Comparison of ENCODE assay signal across 8 mouse cellular contexts in genomic region chr9:13826832-13827405, GRCm38 (mm10). TPM values are rescaled to one million over a fixed set of nuclear protein-coding genes. Genes with fewer than 3 reads are reported as not detected.
A peak's percentile ranks its signal among the peaks of the same experiment; 100 is the strongest.
DNase-seq lines count a peak whose midpoint lies in the region; ATAC-seq and TF ChIP-seq lines count a peak whose summit lies in the region.

Gene Cep57, minus strand, starts transcription at chr9:13827107.

- H3K4me3 ChIP-seq in ES-Bruce4 (ENCODE audit: low read depth, low read length) = peak within 1 kb of the TSS; percentile 99
- peak within 1 kb of the TSS; percentile 83 for H3K4me3 ChIP-seq in forebrain, embryonic 13.5 days
- peak within 1 kb of the TSS; percentile 72 for H3K4me3 ChIP-seq in liver, postnatal 0 days (ENCODE audit: low read depth, low read length)
- H3K4me3 ChIP-seq in neural tube, embryonic 14.5 days (ENCODE audit: low read depth, low read length) = peak within 1 kb of the TSS; percentile 55

- H3K9me3 ChIP-seq in ES-Bruce4 (replicated peaks; ENCODE audit: control insufficient read depth, insufficient read depth, low read length, poor library complexity, severe bottlenecking) = no peaks in the 10 kb centered on the region
- no peaks in the 10 kb centered on the region for H3K9me3 ChIP-seq in forebrain, embryonic 13.5 days (replicated peaks)
- no peaks in the 10 kb centered on the region for H3K9me3 ChIP-seq in liver, postnatal 0 days (ENCODE audit: low read length)
- H3K9me3 ChIP-seq in neural tube, embryonic 14.5 days (ENCODE audit: control insufficient read depth, low read length) = no peaks in the 10 kb centered on the region

- peak; percentile 96 to 97 for DNase-seq in heart, postnatal 10 days
- DNase-seq in large intestine, adult 2 months (ENCODE audit: low read depth, low spot score) = peak; percentile 99
- peak; percentile 95 for DNase-seq in liver, postnatal 0 days
- DNase-seq in testis, postnatal 10 days (ENCODE audit: low spot score) = peak; percentile 91

- ATAC-seq in cerebellum, adult (ENCODE audit: insufficient number of reproducible peaks, low FRiP score, low TSS enrichment) = peak; percentile 87
- peak; percentile 93 for ATAC-seq in forebrain, embryonic 13.5 days
- ATAC-seq in liver, postnatal 0 days = peak; percentile 85
- ATAC-seq in neural tube, embryonic 14.5 days (ENCODE audit: low read depth) = peak; percentile 94

- peaks cover 28% of the 10 kb centered on the region for H3K36me3 ChIP-seq in ES-Bruce4 (ENCODE audit: control insufficient read depth, insufficient read depth, low read length, poor library complexity, severe bottlenecking)
- peaks cover 23% of the 10 kb centered on the region; the same call in 1 of the 2 replicates for H3K36me3 ChIP-seq in forebrain, embryonic 13.5 days (ENCODE audit: poor library complexity, severe bottlenecking)
- H3K36me3 ChIP-seq in liver, postnatal 0 days (replicated peaks; ENCODE audit: insufficient read depth, low read length) = peaks cover 17% of the 10 kb centered on the region
- peaks cover 13% of the 10 kb centered on the region for H3K36me3 ChIP-seq in neural tube, embryonic 14.5 days (ENCODE audit: control insufficient read depth, insufficient read depth, low read length)

- H3K27me3 ChIP-seq in ES-Bruce4 (ENCODE audit: control insufficient read depth, insufficient read depth, low read length, poor library complexity, severe bottlenecking) = no peaks in the 10 kb centered on the region
- H3K27me3 ChIP-seq in forebrain, embryonic 13.5 days = no peaks in the 10 kb centered on the region
- H3K27me3 ChIP-seq in liver, postnatal 0 days (ENCODE audit: insufficient read depth, low read length) = no peaks in the 10 kb centered on the region
- no peaks in the 10 kb centered on the region for H3K27me3 ChIP-seq in neural tube, embryonic 14.5 days (ENCODE audit: control insufficient read depth, insufficient read depth, low read length)

- peak; percentile 62 for TF ChIP-seq POLR2A in ES-Bruce4 (IDR thresholded peaks at IDR 0.05; ENCODE audit: insufficient read depth, low read length)

- TF ChIP-seq CTCF in ES-Bruce4 (IDR thresholded peaks at IDR 0.05; ENCODE audit: low read depth, low read length) = no peak
- no peak for TF ChIP-seq CTCF in liver, postnatal 0 days (IDR thresholded peaks at IDR 0.05; ENCODE audit: low read depth)

- TF ChIP-seq EP300 in ES-Bruce4 (IDR thresholded peaks at IDR 0.05; ENCODE audit: insufficient read depth, low read depth, low read length) = no peak
- no peak for TF ChIP-seq EP300 in liver, postnatal 0 days (IDR thresholded peaks at IDR 0.05; ENCODE audit: low read depth)

- no peaks in the 10 kb centered on the region for H3K4me1 ChIP-seq in ES-Bruce4 (ENCODE audit: control insufficient read depth, insufficient read depth, low read length)
- peaks cover 39% of the 10 kb centered on the region for H3K4me1 ChIP-seq in forebrain, embryonic 13.5 days
- H3K4me1 ChIP-seq in liver, postnatal 0 days (ENCODE audit: insufficient read depth) = peaks cover 21% of the 10 kb centered on the region
- H3K4me1 ChIP-seq in neural tube, embryonic 14.5 days (ENCODE audit: control insufficient read depth, insufficient read depth, low read length) = peaks cover 22% of the 10 kb centered on the region

- H3K4me2 ChIP-seq in forebrain, embryonic 13.5 days = peak within 1 kb of the TSS; percentile 87
- peak within 1 kb of the TSS; percentile 88 for H3K4me2 ChIP-seq in liver, postnatal 0 days (ENCODE audit: low read depth, low read length)
- peak within 1 kb of the TSS; percentile 85 for H3K4me2 ChIP-seq in neural tube, embryonic 14.5 days (ENCODE audit: low read depth, low read length)

- H3K27ac ChIP-seq in ES-Bruce4 (ENCODE audit: insufficient read depth, low read length) = peak within 1 kb of the TSS; percentile 85
- peak within 1 kb of the TSS; percentile 99 for H3K27ac ChIP-seq in forebrain, embryonic 13.5 days
- H3K27ac ChIP-seq in liver, postnatal 0 days (ENCODE audit: low read depth) = peak within 1 kb of the TSS; percentile 99
- peak within 1 kb of the TSS; percentile 99 for H3K27ac ChIP-seq in neural tube, embryonic 14.5 days (ENCODE audit: low read depth, low read length)

- peak within 1 kb of the TSS; percentile 94 for H3K9ac ChIP-seq in ES-Bruce4 (ENCODE audit: low read depth, poor library complexity, severe bottlenecking)
- H3K9ac ChIP-seq in forebrain, embryonic 13.5 days = peak within 1 kb of the TSS; percentile 95
- peak within 1 kb of the TSS; percentile 93 for H3K9ac ChIP-seq in liver, postnatal 0 days (replicated peaks)
- peak within 1 kb of the TSS; percentile 86 for H3K9ac ChIP-seq in neural tube, embryonic 14.5 days (replicated peaks; ENCODE audit: low read depth, low read length)

- intact Hi-C loops in heart, postnatal 10 days (cut with DNase I) = loop anchor here (5.0 kb wide), 2 partner anchors 530 to 595 kb away; partner anchors contain the start of gene Maml2

- WGBS in forebrain, embryonic 13.5 days = 0% methylated on average over 35 of the region's 44 CpGs
- under 1% methylated on average over 44 of the region's 44 CpGs for WGBS in large intestine, adult 2 months
- WGBS in liver, postnatal 0 days (ENCODE audit: insufficient replicate concordance) = under 1% methylated on average over 44 of the region's 44 CpGs
- WGBS in neural tube, embryonic 14.5 days = under 1% methylated on average over 44 of the region's 44 CpGs

RNA-seq across cellular contexts. Expression of gene Cep57, which starts in this region (rescaled TPM):
- polyA plus RNA-seq in ES-Bruce4 (2011; ENCODE audit: insufficient read depth, insufficient read length, low read depth, missing spikeins) = 92.8 and 101 TPM in 2 replicates
- polyA plus RNA-seq in forebrain, embryonic 13.5 days (2015; fragmentation: Nextera tagmentation; extraction: Ambion mirVana) = 67.7 and 69.6 TPM in 2 replicates
- total RNA-seq in heart, postnatal 10 days (2021) = 10 to 100 TPM; 15.3 to 17.1 TPM
- 7.9 and 8.7 TPM in 2 replicates for polyA plus RNA-seq in large intestine, adult 2 months (2012; rRNA removed)
- polyA plus RNA-seq in liver, postnatal 0 days (2015; fragmentation: Nextera tagmentation; extraction: Ambion mirVana) = 19.8 and 21.3 TPM in 2 replicates
- 39.0 and 46.4 TPM in 2 replicates for polyA plus RNA-seq in neural tube, embryonic 14.5 days (2014; fragmentation: Nextera tagmentation; extraction: Ambion mirVana)

Comparison
In these comparisons a context has a peak if more than half of its experiments do, and no peak if none do; other contexts are left out.
1. Peak in every context shown above with its lines: DNase-seq, ATAC-seq, H3K4me3 ChIP-seq and H3K27ac ChIP-seq.